Mouse (Mus musculus) spleen, embryonic (tissue): ENCODE measurements at regions not wholly inside any gene's neighbourhood (a gene's known extent, or its start where the extent isn't known, plus 50 kb on each side); places are given as distances from the start of the nearest gene placed in this dataset.

ENCODE experiments used
- CTCF ChIA-PET: fragments of 350-600 bp; sonication (Branson Sonifier 250); formaldehyde crosslinking; loops from one replicate; lab custom pipeline; 2022; lab: Charles Lee

DNA sequence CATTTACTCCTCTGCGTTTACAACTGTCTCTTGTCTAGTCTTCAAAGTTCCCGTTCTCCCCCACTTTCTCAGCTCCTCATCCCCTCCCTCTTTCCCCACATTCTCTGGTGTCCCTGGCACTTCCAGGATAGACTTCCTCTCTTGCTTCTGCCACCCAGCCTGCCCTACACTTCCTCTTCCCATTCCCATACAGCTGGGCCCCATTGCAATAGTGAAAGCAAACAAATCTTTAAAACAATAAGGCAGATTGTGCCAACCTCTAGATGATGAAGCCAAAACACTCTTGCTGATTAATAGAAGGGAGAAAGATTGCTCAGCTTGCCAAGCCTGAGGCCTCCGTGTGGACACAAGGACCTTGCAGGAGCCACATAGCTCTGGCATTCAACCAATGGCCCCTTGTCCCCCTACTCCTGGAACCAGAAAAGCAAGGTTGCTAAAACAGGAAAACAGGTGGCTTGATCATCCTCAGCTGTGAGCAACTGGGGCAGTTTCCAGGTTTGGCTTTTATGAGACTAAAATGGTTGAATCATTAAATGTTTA lies 267.1 kb upstream of the Dynlrb2 start:
- CTCF ChIA-PET, result no interaction called here

DNA sequence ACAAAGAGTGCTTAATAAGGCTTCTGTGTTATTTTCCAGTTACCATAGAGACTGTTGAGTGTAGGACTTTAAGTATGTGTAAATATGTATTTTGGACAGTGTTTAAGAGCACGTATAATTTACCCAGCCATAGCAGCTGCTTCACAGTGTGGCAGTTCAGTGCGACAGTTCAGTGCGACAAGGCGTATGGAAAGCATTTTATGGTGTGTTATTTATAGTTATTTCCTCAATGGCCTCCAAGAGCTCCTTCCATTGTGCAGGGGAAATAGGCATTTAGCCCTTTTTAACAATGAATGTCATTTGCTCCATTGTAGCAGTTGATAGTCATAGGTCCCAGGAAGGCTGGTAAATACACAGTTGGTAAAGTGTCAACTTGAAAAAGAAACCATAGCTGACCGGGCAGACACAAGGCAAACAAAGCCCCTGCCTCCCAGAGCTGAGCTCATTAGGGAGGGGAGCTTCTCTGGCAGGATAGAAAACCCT lies 275.1 kb upstream of the Dynlrb2 start:
- CTCF ChIA-PET, result no interaction called here

- CTCF ChIA-PET, result no interaction called here
These were observed 277.8 kb upstream of the Dynlrb2 start for GRCm38 (mm10) chr8:116227003-116227402.

DNA sequence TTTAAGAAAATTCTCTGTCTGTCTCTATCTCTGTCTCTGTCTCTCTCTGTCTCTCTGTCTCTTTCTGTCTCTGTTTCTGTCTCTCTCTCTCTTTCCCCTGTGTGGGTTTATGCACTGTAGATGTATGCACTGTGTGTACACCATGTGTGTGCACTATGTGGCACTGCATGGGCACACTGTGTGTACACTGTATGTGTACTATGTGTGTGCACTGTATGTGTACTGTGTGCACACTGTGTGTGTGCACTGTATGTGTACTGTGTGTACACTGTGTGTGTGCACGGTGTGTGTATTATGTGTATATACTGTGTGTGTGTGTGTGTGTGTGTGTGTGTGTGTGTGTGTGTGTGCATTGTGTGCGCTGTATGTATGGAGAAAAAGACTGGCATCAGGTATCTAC lies 281.5 kb upstream of the Dynlrb2 start:
- CTCF ChIA-PET, result no interaction called here

- CTCF ChIA-PET, result no interaction called here
These were observed 288.9 kb upstream of the Dynlrb2 start for GRCm38 (mm10) chr8:116215909-116216308.

GRCm38 (mm10) chr8:116215286-116215860 lies 289.4 kb upstream of the Dynlrb2 start:
- CTCF ChIA-PET, result no interaction called here

DNA sequence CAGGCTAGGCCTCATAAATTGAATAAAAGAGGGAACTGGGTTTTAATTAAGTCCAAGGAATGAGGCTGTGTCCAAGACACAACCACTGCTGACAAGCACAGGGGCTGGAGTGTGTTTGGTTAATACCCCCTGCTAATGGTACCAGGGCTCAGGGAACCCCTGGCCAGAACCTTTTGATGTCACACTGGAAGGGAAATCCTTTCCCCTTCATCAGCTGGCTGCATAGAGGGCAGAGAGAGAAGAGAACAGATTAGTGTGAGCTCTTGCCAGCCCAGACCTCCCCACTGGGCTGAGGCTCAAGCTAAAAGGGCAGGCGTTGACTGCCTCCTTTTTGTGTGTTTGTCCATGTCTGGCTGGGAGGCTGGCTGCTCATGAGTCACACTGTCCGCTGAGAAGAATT lies 301.1 kb upstream of the Dynlrb2 start:
- CTCF ChIA-PET, result no interaction called here

- CTCF ChIA-PET, result interaction anchor here (0.5 to 0.7 kb wide), 2 partner anchors 11 to 31 kb away, joined by 4 to 12 read pairs; no protein-coding TSS in a partner anchor
These were observed 304.2 kb upstream of the Dynlrb2 start for GRCm38 (mm10) chr8:116200459-116200999.

DNA sequence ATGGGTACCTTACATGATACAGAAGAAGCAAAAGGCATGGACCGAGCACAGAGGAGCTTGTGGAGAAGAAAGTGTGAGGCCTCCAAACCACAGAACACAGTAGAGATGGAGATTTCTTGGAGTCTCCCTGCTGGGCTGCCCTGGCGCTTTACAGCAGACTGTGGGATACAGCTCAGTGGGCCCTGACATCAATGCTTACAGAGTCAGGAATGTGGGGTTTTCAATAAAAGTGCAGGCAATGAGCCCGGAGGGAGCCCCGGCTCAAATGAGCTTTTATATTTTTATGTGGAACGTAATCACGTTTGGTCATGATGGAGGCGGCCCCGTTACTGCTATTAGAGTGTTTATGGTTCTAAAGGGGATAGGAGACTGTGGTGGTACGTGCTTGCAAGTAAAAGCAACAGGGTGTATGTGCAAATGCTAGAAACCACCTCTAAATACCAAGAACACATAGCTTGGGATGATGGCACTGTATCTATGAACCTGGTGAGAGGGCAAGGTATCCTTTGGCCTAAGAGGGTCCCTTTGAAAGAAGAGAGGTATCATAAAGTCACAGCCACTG lies 308.1 kb upstream of the Dynlrb2 start:
- CTCF ChIA-PET, result no interaction called here

DNA sequence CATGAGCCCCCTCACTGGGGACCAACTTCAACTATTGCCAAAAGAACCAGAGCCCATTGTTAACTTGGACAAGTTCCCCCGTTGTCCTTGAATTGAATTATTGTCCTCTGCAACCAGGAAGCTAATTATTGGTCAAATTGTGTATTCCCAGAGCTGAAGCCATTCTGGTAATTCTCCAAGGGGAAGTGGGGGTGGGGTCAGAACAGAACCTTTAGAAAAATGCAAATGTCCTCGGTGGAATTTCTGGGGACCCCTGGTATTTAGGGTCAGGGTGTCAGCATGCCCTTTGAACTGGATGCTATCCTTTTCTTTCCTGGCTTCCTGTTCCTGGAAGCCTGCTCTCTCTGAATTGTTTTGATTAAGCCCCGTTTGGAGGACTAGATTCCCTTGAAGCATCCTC lies 312.7 kb upstream of the Dynlrb2 start:
- CTCF ChIA-PET, result no interaction called here

DNA sequence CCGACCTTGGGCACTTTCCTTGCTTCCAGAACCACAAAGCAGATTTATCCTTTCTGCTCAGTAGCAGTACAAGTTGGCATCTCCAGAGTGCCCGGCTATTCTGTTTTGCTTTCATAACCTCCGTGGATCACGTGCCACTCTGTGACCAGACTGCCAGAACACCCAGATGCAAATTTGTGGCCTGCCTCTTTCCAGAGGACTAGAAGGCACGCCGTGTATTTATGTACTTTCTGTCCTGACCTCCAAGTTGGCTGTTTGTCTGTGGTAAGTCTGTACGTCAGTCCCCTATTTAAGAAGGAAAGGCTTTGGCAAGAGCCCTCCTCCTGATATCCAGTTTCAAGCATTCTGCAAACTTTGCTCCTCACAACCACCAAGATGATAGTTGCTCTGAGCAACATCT lies 319.6 kb upstream of the Dynlrb2 start:
- CTCF ChIA-PET, result no interaction called here

GRCm38 (mm10) chr8:116184241-116184640 lies 320.5 kb upstream of the Dynlrb2 start:
- CTCF ChIA-PET, result no interaction called here

GRCm38 (mm10) chr8:116177946-116178345 lies 326.8 kb upstream of the Dynlrb2 start:
- CTCF ChIA-PET, result no interaction called here

DNA sequence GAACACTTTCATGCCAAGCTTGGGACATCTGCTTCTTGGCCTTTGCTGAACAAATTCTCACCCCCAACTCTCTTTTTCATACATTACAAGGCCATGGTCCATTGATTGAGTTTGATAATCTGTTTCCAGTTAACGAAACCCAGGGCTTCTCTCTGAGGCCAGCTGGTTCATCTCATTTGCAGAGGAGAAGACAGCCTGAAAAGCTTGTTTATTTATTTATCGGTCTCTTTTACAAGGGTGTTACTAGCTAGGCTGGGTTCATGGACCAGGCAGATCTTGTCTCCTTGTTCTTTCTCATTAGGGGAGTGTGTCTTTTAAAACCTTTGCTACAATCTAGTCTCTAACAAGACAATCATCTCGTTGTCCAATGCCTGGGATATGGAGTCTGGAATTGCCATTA lies 329.9 kb upstream of the Dynlrb2 start:
- CTCF ChIA-PET, result interaction anchor here (0.7 kb wide), 1 partner anchor 732 kb away, joined by 4 read pairs; no protein-coding TSS in a partner anchor

GRCm38 (mm10) chr8:116173961-116174360 lies 330.8 kb upstream of the Dynlrb2 start:
- CTCF ChIA-PET, result interaction anchor here (0.7 kb wide), 1 partner anchor 731 kb away, joined by 4 read pairs; no protein-coding TSS in a partner anchor

- CTCF ChIA-PET, result no interaction called here
These were observed 336.9 kb upstream of the Dynlrb2 start for GRCm38 (mm10) chr8:116167874-116168273.

DNA sequence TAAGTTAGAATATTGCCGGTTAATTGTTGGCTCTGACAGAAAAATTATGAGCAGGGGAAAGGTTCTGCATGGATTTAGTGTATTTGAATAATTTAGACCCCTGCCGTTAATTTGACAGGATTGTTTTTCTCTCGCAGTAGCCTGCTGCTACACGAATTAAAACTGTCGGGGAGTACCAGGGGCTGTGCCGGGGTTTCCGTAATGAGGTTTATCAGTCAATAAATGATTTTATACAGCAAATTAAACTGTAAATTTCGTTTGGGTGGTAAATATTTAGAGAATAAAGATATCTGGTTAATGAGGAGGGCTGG lies 339.8 kb upstream of the Dynlrb2 start:
- CTCF ChIA-PET, result no interaction called here

DNA sequence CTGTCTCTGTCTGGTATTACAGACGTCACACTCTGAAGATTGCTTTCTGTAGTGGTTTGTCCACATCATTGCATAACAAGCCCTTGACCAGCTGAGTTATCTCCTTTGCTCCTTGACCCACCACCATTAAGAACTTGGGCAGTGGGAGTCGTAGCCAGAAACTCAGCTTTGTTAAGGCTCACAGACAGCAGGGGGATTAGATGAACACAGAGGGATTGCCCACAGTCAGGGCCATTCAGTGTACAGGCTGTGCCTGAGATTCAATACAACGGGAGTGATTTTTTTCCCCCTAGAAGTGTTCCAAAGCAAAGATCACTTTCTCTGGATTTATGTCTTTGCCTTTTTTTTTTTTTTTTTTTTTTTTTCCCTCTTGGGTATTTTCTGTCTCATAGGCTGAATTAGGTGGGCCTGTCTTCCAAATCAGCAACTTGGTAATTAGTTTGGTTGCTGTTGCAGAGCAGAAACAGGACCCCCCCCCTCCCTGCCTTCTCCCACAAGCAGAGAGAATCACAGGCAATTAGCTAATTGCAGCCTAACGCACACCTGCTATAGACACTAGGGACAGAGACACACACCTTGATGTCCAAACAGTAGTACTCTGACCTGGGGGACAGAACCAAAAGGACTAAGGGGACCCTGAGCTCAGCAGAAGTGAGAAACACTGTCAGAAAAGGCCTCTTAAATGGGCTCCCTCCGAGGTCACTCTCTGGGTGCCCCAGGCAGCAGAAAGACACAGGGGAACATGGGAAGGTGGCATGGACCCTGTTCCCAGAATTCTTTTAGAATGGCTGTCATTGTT lies 340.4 kb upstream of the Dynlrb2 start:
- CTCF ChIA-PET, result no interaction called here

DNA sequence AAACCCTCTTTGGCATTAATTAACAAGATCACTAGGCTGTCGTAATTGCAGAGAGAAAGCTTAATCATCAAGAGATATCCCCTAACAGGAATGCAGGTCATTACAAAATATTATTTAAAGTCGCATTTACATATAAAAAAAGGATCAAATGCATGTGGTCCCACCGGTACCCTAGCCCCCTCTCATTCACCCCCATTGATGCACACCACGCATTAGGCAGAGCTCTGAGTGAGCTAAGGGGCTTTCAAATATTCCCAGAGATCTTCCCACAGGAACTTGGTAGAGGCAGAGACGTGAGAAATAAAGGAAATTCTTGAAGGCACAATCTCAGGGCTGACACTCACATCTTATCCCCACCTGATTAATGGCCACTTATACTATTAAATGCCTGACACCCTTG lies 343.8 kb upstream of the Dynlrb2 start:
- CTCF ChIA-PET, result no interaction called here

DNA sequence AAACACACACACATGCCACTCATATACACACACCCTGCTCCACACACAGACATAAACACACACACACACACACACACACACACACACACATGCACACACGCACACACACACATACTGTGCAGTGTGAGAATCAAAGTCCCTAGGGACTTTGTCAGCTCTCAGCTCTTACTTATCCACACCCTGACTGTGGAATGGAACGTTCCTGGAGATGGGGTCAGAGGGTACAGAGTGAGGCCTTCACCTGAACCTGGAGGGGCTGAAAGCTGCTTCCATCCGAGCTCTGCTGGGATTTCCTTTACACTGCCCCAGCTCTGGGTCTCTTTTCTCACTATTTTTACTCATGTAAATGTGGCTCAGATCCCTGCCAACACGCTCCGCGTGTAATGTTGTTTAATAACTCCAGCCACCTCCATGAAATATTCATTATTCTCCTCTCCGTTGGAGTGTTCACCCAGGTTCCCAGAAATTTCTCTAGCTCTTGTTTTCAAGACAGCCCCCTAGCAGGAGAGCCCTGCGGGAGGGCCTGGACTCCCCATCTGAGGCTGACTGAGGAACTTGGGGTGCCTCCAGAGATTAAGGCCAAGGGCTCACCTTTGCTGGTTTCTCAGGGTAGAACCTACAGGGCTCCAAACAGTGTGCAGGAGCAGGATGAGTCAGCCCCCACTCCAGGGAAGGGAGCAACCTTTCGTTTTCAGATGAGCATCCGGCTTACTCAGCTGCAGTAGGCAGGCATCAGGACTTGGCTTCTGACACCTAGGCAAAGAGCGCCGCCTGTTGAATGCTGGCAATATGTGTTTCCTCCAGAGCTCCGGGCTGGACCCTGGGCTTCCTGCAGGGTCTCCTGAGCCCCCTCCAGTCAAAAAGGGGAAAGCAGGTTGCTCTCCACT lies 360.8 kb upstream of the Dynlrb2 start:
- CTCF ChIA-PET, result no interaction called here

DNA sequence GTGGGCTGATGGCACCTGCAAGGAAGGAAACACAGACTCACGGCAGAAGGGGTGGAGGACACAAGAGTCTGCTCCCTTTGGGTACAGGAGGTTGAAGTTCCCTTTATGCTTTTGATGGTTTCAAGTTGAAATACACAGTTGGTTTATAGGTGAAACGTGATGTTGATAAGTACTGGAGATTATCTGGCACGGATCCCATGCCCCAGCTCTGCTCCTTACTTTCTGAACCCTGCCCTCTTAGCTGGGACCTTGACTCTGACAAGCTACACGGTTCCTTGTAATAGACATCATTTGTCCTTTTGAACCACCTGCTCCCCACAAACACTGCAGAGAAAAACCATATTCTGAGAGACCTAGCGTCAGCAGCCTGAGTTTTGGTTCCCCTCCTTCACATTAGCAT lies 363.4 kb upstream of the Dynlrb2 start:
- CTCF ChIA-PET, result no interaction called here
